Mouse (Mus musculus): ENCODE data around the gene Ror1. TPM values are rescaled to one million over a fixed set of nuclear protein-coding genes. Genes with fewer than 3 reads are reported as not detected.

The Ror1 gene
- total RNA-seq, 1 experiment from 2014 or later = not detected

- no peak for ATAC-seq (ENCODE audit: extremely low read depth, insufficient number of reproducible peaks, low FRiP score, poor library complexity, severe bottlenecking)
Observed at GRCm38 (mm10) chr4:100276482-100276881, 180.9 kb downstream of the Ror1 start.

DNA sequence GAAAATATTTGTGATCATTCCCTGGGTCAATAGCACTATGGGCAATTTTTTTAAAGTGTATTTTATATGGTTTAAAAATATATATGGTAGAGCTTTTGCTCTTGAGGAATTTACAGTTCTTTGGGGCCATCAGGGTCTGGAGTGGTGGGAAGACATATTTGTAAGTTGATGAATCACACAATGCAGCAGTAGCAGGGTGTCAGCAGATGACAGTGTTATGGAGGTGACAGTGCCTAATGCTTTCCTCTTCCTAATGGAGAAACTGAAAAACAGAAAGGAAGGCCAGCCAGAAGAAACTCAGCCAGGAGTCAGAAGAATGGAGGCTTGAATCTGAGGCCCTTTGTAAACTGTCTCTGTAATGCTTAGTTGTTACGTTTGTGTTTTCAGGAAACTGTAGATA is 181.4 kb downstream of the Ror1 start:
- no peak for ATAC-seq (ENCODE audit: extremely low read depth, insufficient number of reproducible peaks, low FRiP score, poor library complexity, severe bottlenecking)

DNA sequence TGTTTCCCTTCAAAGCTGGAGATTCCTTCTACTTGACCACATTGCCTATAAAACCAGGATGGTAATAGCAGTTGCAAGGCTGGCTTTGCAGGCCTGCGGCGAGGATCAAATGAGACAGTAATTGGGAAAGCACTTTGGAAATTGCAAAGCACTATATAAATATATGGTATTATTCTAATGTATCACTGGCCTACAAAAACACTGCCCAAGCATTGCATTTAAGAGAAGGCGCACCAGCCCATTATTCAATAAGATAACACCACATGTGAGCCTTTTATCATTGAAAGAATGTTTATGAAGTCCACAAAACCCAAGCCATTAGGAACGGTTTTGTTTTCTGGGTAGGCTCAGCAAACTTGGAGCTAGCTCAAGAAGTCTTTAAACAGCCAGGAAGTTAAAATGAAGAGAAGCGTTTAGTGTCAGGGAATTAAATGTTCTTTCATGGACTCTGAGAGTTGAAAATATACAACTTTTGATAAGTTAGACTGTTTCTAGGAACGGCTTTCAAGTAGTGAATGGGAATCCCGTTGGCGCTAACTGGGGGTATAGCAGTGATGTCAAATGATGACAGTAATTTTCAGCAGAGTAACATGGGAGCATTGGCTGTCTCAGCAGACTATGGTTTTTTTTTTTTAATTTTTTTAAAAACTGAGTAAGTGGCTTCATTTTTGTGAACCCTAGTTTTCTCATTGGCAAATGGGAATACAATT is 187.7 kb downstream of the Ror1 start:
- ATAC-seq (ENCODE audit: extremely low read depth, insufficient number of reproducible peaks, low FRiP score, poor library complexity, severe bottlenecking) = no peak

GRCm38 (mm10) chr4:100284528-100284927 is 188.9 kb downstream of the Ror1 start:
- ATAC-seq (ENCODE audit: extremely low read depth, insufficient number of reproducible peaks, low FRiP score, poor library complexity, severe bottlenecking) = no peak

DNA sequence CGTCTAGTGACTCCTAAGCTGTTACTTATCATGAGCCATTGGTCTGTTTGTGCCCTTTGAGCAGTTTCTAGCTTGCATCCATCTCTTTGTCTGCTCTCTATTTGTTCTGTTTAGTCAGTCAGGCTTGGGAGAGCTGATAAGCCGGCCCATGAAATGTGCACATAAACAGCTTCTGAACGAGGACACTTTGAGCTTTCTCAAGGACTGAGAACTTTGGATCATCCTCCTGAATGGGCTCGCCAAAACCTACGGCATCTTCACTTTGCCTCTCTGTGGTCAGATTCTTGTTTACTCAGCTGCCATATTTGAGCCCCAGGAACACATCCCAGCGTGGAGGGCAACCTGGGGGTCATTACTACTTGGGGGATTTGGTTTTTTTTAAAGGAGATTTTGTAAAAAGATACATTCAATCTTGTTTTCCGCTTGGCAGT is 190.5 kb downstream of the Ror1 start:
- no peak for ATAC-seq (ENCODE audit: extremely low read depth, insufficient number of reproducible peaks, low FRiP score, poor library complexity, severe bottlenecking)

- ATAC-seq (ENCODE audit: extremely low read depth, insufficient number of reproducible peaks, low FRiP score, poor library complexity, severe bottlenecking) = no peak
Observed at GRCm38 (mm10) chr4:100286800-100287199, 191.2 kb downstream of the Ror1 start.

GRCm38 (mm10) chr4:100287829-100288228 is 192.2 kb downstream of the Ror1 start:
- no peak for ATAC-seq (ENCODE audit: extremely low read depth, insufficient number of reproducible peaks, low FRiP score, poor library complexity, severe bottlenecking)

DNA sequence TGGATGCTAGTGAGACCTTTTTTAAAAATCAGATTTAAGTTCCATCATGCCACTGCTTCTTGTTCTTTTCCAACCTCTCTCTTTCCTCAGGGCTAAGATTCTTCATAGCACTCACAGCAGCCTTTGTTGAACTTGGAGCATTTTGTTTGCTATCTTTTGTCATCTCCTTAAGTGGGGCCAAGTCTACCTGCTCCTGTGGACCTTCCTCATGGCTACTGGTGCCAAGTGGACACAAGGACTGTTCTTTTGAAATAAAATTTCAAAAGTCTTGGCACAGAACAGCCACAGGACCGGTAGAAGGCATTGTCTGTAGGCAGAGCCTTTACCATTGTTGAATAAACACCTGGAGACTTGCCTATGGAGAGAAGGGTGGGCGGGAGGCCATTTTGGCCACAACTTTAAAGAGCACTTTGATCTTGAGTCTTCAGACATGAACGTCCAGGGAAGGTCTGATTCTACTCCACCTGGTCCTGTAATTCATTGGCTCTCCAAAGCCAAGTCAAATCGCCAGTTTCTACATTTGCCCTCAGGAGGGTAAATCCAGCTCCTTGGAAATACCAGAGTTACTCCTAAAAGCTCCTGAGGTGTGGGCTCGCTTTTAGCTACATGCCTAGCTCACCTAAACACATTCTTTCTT is 195.5 kb downstream of the Ror1 start:
- ATAC-seq (ENCODE audit: extremely low read depth, insufficient number of reproducible peaks, low FRiP score, poor library complexity, severe bottlenecking) = no peak

- ATAC-seq (ENCODE audit: extremely low read depth, insufficient number of reproducible peaks, low FRiP score, poor library complexity, severe bottlenecking) = no peak
Observed at GRCm38 (mm10) chr4:100297678-100298077, 202.1 kb downstream of the Ror1 start.

- no peak for ATAC-seq (ENCODE audit: extremely low read depth, insufficient number of reproducible peaks, low FRiP score, poor library complexity, severe bottlenecking)
Observed at GRCm38 (mm10) chr4:100298566-100298965, 203.0 kb downstream of the Ror1 start.

GRCm38 (mm10) chr4:100300171-100300570 is 204.6 kb downstream of the Ror1 start:
- no peak for ATAC-seq (ENCODE audit: extremely low read depth, insufficient number of reproducible peaks, low FRiP score, poor library complexity, severe bottlenecking)

GRCm38 (mm10) chr4:100301423-100301822 is 205.8 kb downstream of the Ror1 start:
- ATAC-seq (ENCODE audit: extremely low read depth, insufficient number of reproducible peaks, low FRiP score, poor library complexity, severe bottlenecking) = no peak

GRCm38 (mm10) chr4:100307365-100307764 is 211.8 kb downstream of the Ror1 start:
- no peak for ATAC-seq (ENCODE audit: extremely low read depth, insufficient number of reproducible peaks, low FRiP score, poor library complexity, severe bottlenecking)

- ATAC-seq (ENCODE audit: extremely low read depth, insufficient number of reproducible peaks, low FRiP score, poor library complexity, severe bottlenecking) = no peak
Observed at GRCm38 (mm10) chr4:100311775-100312537, 216.4 kb downstream of the Ror1 start.

GRCm38 (mm10) chr4:100315066-100315465 is 219.5 kb downstream of the Ror1 start:
- ATAC-seq (ENCODE audit: extremely low read depth, insufficient number of reproducible peaks, low FRiP score, poor library complexity, severe bottlenecking) = no peak

GRCm38 (mm10) chr4:100321758-100322157 is 226.2 kb downstream of the Ror1 start:
- ATAC-seq (ENCODE audit: extremely low read depth, insufficient number of reproducible peaks, low FRiP score, poor library complexity, severe bottlenecking) = no peak

GRCm38 (mm10) chr4:100324719-100325515 is 229.3 kb downstream of the Ror1 start:
- no peak for ATAC-seq (ENCODE audit: extremely low read depth, insufficient number of reproducible peaks, low FRiP score, poor library complexity, severe bottlenecking)

GRCm38 (mm10) chr4:100328361-100328970 is 232.9 kb downstream of the Ror1 start:
- no peak for ATAC-seq (ENCODE audit: extremely low read depth, insufficient number of reproducible peaks, low FRiP score, poor library complexity, severe bottlenecking)

GRCm38 (mm10) chr4:100335168-100335567 is 239.6 kb downstream of the Ror1 start:
- ATAC-seq (ENCODE audit: extremely low read depth, insufficient number of reproducible peaks, low FRiP score, poor library complexity, severe bottlenecking) = no peak
